Mouse (Mus musculus) kidney, embryonic 16.5 days (tissue): ENCODE measurements at regions not wholly inside any gene's neighbourhood (a gene's known extent, or its start where the extent isn't known, plus 50 kb on each side); places are given as distances from the start of the nearest gene placed in this dataset.
A peak's percentile ranks its signal among the peaks of the same experiment; 100 is the strongest.

Source experiments
- ATAC-seq: fragments of 200-750 bp; cut with Nextera tagmentation; 2 replicates; pipeline ENCODE4 v1.8.0; 2017; ENCODE audit warnings: moderate TSS enrichment; ENCODE audit not compliant: low FRiP score, low TSS enrichment
- H3K27ac ChIP-seq: fragments of 300-500 bp; sonication (generic); 2 replicates; pipeline ENCODE4 v1.5.1; 2014; ENCODE audit warnings: low read length
- H3K27me3 ChIP-seq: fragments of 300-500 bp; sonication (generic); 2 replicates; pipeline ENCODE4 v1.6.1; 2014; ENCODE audit warnings: low read length, control low read depth, mixed read lengths; ENCODE audit not compliant: insufficient read depth
- H3K36me3 ChIP-seq: fragments of 300-500 bp; sonication (generic); 2 replicates; pipeline ENCODE4 v1.6.1; 2014; ENCODE audit warnings: low read length, control low read depth, mixed read lengths; ENCODE audit not compliant: insufficient read depth
- H3K4me1 ChIP-seq: fragments of 300-500 bp; sonication (generic); 2 replicates; pipeline ENCODE4 v1.6.1; 2014; ENCODE audit warnings: low read length, control low read depth, mixed read lengths; ENCODE audit not compliant: insufficient read depth
- H3K4me2 ChIP-seq: fragments of 300-500 bp; sonication (generic); replicated peaks from 2 replicates; pipeline ENCODE4 v1.6.1; 2014; ENCODE audit warnings: low read depth, low read length
- H3K4me3 ChIP-seq: fragments of 300-500 bp; sonication (generic); 2 replicates; pipeline ENCODE4 v1.5.1; 2014; ENCODE audit warnings: mild to moderate bottlenecking, low read length
- H3K9ac ChIP-seq: fragments of 300-500 bp; sonication (generic); replicated peaks from 2 replicates; pipeline ENCODE4 v1.6.1; 2014; ENCODE audit warnings: low read length
- H3K9me3 ChIP-seq: fragments of 300-500 bp; sonication (generic); 2 replicates; pipeline ENCODE4 v1.6.1; 2016; ENCODE audit warnings: low read length, control low read depth
- WGBS: fragments of 180-500 bp; shearing (Covaris S2); extraction: QIAGEN DNeasy Blood & Tissue Kit; methylation state at CpG from one replicate; pipeline ENCODE4 v1.1.7; 2014; 5-methylcytosine and 5-hydroxymethylcytosine counted together

DNA sequence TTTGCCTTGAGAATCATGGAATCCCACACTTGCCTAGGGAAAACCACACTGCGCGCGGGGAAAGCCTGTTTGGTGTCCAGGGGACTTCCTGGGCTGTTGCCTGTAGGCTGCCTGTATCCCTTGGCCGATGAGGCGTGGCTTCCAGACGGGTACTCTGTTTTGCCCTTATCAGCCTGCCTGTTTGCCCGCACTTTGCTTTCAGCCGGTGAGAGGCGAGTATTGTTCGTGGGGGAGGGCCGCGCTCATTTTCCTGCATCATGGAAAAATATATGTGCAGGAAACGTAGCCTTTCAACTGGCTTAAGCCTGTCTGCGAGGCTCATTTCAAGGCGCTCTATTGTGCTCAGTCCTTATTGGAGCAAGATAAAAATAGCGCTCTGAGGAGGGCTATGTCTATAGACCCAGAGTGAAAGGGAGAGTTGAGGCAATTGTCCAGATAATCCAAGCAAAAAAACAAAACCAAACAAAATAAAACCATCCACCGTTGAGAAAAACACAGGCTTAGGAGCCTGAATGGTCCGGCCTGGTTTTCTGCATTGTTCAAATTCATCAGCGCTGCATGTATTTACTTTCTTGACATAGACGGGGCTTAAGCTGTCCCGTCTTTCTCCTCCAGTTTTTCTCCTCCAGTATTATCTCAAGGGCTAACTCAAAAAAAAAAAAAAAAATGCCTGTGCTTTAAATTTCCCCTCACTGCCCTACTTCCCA, 67.9 kb downstream of the Klf5 start:
- Histone ChIP-seq H3K4me1 (peaks cover 12% of the 10 kb centered on the region; the same call in 1 of the 2 replicates), H3K36me3 (no peaks in the 10 kb centered on the region), H3K27ac (peak overlapping the region; percentile 66), H3K4me2 (peak overlapping the region; percentile 33), H3K9me3 (no peaks in the 10 kb centered on the region), H3K27me3 (no peaks in the 10 kb centered on the region), H3K4me3 (no peak overlapping the region), H3K9ac (no peak overlapping the region)
- WGBS: 46% methylated on average over 21 of the region's 21 CpGs
- ATAC-seq: peak; percentile 87

DNA sequence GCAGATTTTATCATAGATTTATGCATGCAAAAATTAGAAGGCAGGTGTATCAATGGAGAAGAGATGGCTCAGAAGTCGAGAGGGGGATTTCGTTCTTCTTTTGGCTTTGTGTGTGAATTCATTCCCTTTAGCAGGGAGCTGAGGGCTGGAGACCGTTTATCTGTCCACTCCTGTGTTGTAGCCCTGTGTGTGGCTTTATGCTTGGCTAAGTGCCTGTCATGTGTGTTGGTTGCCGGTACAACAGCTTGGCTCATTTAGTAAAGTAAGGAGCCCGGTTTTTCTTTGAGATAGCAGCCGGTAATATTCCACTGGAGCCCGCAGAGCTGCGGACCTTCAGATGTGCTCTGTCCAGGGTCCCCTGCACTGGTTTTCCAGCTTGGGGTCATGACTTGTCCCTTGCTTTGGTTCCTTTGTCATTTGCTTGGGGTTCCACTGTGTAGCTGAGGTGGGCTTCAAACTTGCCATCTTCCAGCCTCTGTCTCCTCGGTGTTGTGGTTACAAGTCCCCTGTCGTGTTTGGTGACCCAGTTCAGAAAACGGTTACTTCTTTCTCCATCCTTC, 68.6 kb downstream of the Klf5 start:
- Histone ChIP-seq H3K9ac (no peak overlapping the region), H3K36me3 (no peaks in the 10 kb centered on the region), H3K4me3 (no peak overlapping the region), H3K4me2 (no peak overlapping the region), H3K9me3 (no peaks in the 10 kb centered on the region), H3K27me3 (no peaks in the 10 kb centered on the region), H3K4me1 (peaks cover 12% of the 10 kb centered on the region; the same call in 1 of the 2 replicates), H3K27ac (peak overlapping the region; percentile 66; the same call in 1 of the 2 replicates)
- WGBS: 55% methylated on average over 11 of the region's 11 CpGs
- ATAC-seq: peak; percentile 78; the same call in 1 of the 2 replicates

DNA sequence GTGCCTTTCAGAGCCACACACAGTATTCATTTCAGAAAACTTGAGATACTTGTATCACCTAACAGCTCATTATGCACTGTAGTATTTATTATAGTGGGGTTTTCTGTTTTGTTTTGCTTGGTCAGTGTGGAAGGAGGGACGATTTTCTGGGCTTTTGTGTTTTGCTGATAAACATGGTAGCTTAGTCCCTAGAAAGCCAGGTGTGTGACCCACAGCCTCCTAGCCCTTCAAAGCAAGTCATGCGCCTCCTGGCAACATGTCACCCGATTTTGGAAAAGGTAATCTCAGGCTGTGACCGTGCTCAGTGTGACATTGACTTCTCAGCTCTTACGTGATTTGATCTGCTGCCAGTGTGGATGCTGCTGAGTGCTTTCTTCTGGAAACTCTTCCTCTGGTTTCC, 70.9 kb downstream of the Klf5 start:
- WGBS: 71% methylated on average over 5 of the region's 5 CpGs
- ATAC-seq: no peak
- H3K9ac ChIP-seq: no peak overlapping the region
- no peaks in the 10 kb centered on the region for H3K27me3 ChIP-seq
- no peaks in the 10 kb centered on the region for H3K9me3 ChIP-seq
- no peak overlapping the region for H3K4me3 ChIP-seq
- H3K36me3 ChIP-seq: no peaks in the 10 kb centered on the region
- no peak overlapping the region for H3K27ac ChIP-seq
- H3K4me2 ChIP-seq: no peak overlapping the region
- peaks cover 12% of the 10 kb centered on the region; the same call in 1 of the 2 replicates for H3K4me1 ChIP-seq

DNA sequence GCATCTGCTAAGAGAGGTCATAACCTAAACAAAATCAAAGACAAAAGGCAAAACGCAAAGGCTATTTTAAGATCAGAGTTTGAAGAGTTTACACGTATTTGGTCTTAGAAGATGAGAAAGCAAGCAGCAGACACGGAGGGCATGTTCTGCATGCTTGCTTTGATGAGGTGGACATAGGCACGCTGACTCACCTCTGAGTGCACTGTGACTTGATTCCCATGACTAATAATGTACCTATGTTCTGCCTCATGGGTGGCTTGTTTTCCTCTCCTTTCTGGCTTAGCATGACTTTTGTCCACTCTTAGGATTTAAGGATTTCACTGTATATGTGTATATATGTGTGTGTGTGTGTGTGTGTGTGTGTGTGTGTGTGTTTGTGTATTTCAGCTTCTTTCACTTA, 75.2 kb downstream of the Klf5 start:
- H3K27me3 ChIP-seq: no peaks in the 10 kb centered on the region
- H3K4me1 ChIP-seq: no peaks in the 10 kb centered on the region
- H3K9me3 ChIP-seq: no peaks in the 10 kb centered on the region
- H3K27ac ChIP-seq: no peak overlapping the region
- no peak overlapping the region for H3K4me3 ChIP-seq
- no peaks in the 10 kb centered on the region for H3K36me3 ChIP-seq
- no peak overlapping the region for H3K9ac ChIP-seq
- H3K4me2 ChIP-seq: no peak overlapping the region
- ATAC-seq: no peak
- 52% methylated on average over 4 of the region's 4 CpGs for WGBS

DNA sequence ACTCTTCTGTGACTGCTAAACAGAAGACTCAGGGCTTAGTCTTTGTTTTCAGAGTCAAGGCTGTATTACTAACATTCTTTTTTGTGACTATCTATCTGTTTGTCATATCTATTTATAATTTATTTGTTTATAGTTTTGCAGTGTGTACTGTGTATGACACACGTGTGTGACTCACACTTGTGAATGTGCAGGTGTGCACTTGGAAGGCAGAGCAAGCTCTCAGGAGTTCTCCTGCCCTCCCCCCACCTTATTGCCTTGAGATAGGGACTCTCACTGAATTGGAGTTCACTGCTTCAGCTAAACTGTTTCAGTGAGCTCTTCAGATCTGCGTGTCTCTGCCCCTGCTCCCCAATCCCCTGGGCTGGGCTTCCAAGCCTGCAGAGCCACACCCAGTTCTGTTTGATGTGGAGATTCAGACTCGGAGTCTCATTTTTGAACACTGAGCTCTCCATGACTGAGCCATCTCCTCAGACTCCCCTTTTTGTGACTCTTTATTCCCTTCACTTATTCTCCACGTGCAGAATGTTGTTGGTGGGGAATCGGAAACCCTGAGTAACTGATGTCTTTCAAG, 76.6 kb downstream of the Klf5 start:
- no peaks in the 10 kb centered on the region for H3K27me3 ChIP-seq
- H3K36me3 ChIP-seq: no peaks in the 10 kb centered on the region
- no peak overlapping the region for H3K4me3 ChIP-seq
- no peaks in the 10 kb centered on the region for H3K4me1 ChIP-seq
- H3K9me3 ChIP-seq: no peaks in the 10 kb centered on the region
- no peak for ATAC-seq
- no peak overlapping the region for H3K4me2 ChIP-seq
- WGBS: 49% methylated on average over 5 of the region's 5 CpGs
- H3K9ac ChIP-seq: no peak overlapping the region
- H3K27ac ChIP-seq: no peak overlapping the region

DNA sequence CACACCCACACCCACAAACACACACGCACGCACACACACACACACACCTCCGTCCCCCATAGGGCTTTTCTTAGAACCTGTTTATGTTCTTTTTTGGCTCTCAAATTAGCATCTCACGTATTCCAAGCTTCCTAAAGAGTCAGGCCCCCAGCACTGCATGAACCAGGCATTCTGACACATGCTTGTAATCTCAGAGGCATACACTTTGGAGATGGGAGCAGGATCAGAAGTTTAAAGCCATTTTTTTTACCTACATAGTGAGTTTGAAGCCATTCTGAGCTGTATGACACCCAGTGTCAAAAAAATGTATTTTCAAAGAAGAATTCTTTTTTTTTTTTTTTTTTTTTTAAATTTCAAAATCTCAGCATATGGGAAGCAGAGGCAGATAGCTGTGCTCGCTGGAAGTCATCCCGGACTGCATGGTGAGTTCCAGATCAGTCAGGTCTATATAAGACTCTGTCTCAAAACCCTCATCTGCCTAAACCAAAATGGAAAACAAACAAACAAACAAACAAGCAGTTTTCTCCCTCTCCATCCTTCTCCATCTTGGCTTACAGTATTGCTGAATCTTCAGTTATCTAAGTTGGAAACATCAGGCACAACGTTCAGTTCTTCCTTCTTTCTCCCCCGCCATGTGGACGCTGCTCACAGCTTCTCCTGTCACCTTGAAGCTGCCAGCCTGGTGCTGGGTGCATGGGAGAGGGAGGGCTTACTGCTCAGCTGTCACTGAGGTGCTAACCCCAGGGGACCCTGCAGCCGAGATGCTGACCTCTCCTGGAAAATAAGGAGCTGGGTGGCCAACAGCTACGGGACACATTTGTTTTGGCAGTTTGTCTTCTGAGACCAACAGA, 78.4 kb downstream of the Klf5 start:
- no peaks in the 10 kb centered on the region for H3K4me1 ChIP-seq
- H3K27ac ChIP-seq: no peak overlapping the region
- no peak for ATAC-seq
- no peak overlapping the region for H3K9ac ChIP-seq
- no peaks in the 10 kb centered on the region for H3K36me3 ChIP-seq
- H3K4me2 ChIP-seq: no peak overlapping the region
- H3K9me3 ChIP-seq: no peaks in the 10 kb centered on the region
- no peak overlapping the region for H3K4me3 ChIP-seq
- no peaks in the 10 kb centered on the region for H3K27me3 ChIP-seq
- 68% methylated on average over 11 of the region's 11 CpGs for WGBS

DNA sequence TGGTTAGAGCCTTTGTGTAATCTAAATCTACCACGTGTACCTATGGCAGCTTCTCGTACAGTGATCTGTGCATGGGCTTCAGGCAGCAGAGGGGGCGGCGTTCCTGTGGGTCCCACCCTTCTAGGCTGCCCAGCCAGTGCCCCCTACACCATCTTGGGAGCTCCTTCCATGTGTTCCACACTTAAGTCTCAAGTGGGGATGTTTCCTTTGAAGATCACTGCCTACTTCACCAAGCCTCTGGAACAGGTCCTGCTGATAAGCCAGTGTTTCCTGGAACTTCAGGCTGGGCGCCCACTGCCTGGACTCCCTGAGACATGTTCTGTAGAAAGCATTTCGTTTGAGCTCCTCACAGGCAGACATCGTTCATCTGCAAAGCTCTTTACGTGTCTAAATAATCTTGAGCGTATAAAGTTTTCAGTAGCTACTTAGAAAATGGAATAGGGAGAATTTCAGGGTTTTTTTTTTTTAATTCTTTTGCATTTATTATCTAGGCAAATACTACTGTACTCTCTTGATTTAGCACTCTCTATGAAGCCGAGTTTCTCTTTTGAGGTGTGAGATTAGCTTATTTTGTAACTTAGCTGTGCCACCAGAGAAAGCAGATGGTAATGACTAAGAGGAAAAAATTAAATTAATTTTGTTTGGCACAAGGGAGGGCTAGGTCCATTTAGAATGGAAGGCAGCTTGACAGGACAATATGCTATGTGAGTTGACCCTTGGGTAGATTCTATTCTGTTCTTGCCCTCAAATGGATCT, 82.9 kb downstream of the Klf5 start:
- WGBS: 87% methylated on average over 10 of the region's 10 CpGs
- Histone ChIP-seq H3K4me1 (no peaks in the 10 kb centered on the region), H3K9me3 (no peaks in the 10 kb centered on the region), H3K4me3 (no peak overlapping the region), H3K27ac (no peak overlapping the region), H3K9ac (no peak overlapping the region), H3K27me3 (no peaks in the 10 kb centered on the region), H3K4me2 (no peak overlapping the region), H3K36me3 (no peaks in the 10 kb centered on the region)
- ATAC-seq: no peak

DNA sequence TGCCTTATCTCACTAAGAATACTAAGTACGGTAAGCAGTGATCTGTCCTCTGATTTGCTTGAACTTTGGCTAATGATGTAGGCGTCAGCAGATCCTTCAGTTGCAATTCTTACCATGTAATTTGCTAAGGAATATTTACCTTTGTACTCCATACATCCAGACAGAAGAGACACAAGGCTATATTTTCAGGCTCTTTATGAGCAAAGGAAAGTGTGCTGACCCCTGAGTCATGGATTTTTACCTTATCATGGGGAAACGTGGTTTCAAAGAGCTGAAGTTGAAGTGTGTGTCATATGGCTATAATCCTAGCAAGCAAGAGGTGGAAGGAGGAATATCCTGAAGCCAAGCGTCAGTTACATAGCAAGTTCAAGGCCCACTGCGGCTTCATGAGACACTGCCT, 83.6 kb downstream of the Klf5 start:
- Histone ChIP-seq H3K27me3 (no peaks in the 10 kb centered on the region), H3K36me3 (no peaks in the 10 kb centered on the region), H3K9me3 (no peaks in the 10 kb centered on the region), H3K27ac (no peak overlapping the region), H3K9ac (no peak overlapping the region), H3K4me1 (no peaks in the 10 kb centered on the region), H3K4me2 (no peak overlapping the region), H3K4me3 (no peak overlapping the region)
- ATAC-seq: no peak
- 84% methylated on average over 5 of the region's 5 CpGs for WGBS

DNA sequence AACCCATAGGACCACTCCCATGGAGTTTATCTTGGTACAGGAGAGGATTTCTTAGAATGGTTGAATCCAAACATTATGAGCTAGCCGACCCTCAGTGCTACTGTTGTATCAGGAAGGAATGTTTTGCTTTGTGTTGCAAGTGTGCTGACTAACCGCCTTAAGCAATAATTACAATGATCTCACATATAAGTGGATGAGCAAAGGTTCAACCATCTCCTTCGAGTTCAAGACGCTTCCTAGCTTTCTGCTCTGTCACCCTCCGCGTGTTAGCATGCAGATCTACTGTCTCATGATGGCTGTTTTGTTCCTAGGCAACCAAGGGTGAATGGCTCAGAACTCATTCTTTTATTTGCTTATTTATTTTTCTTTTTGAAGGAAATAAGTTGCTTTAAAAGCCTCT, 84.7 kb downstream of the Klf5 start:
- no peak overlapping the region for H3K4me3 ChIP-seq
- H3K27ac ChIP-seq: no peak overlapping the region
- no peak overlapping the region for H3K4me2 ChIP-seq
- H3K4me1 ChIP-seq: no peaks in the 10 kb centered on the region
- no peaks in the 10 kb centered on the region for H3K36me3 ChIP-seq
- no peaks in the 10 kb centered on the region for H3K9me3 ChIP-seq
- H3K9ac ChIP-seq: no peak overlapping the region
- ATAC-seq: no peak
- H3K27me3 ChIP-seq: no peaks in the 10 kb centered on the region
- WGBS: 90% methylated on average over 6 of the region's 6 CpGs
